Mouse (Mus musculus) cortical plate, adult 2 months (tissue): ENCODE data around the gene Aloxe3.

ENCODE experiments used
- CTCF ChIP-seq: fragments of 200-500 bp; IDR thresholded peaks from 2 replicates; pipeline ENCODE4 v1.5.1; 2011; ENCODE audit warnings: mild to moderate bottlenecking, control low read depth, low read length; ENCODE audit not compliant: insufficient read depth; ENCODE audit errors: extremely low read depth
- POLR2A ChIP-seq: fragments of 200-500 bp; IDR thresholded peaks from 2 replicates; pipeline ENCODE4 v1.6.1; 2011; ENCODE audit warnings: mild to moderate bottlenecking, low read length, control low read depth; ENCODE audit not compliant: insufficient read depth; ENCODE audit errors: extremely low read depth

- TF ChIP-seq CTCF (no peak), POLR2A (no peak)
Measured at GRCm38 (mm10) chr11:69125852-69125918, at the start of gene Aloxe3.
